Mouse (Mus musculus): ENCODE results near the gene Son. TPM values are rescaled to one million over a fixed set of nuclear protein-coding genes. Genes with fewer than 3 reads are reported as not detected.

Gene Son
- total RNA-seq, 2 experiments from 2014 or later: 89.3 to 90.5 TPM

GRCm38 (mm10) chr16:91688023-91688618 is 40.8 kb downstream of the Son start:
- no peak for DNase-seq

- DNase-seq: peak; percentile 97
These were observed 41.5 kb downstream of the Son start, which contains the start of gene Donson for GRCm38 (mm10) chr16:91688619-91689334. Gene Donson (minus strand): TSS chr16:91688770.

GRCm38 (mm10) chr16:91689791-91690190 is 42.5 kb downstream of the Son start:
- DNase-seq: no peak

- peak; percentile 47 for DNase-seq
These were observed 47.3 kb downstream of the Son start for GRCm38 (mm10) chr16:91694455-91695084.

GRCm38 (mm10) chr16:91695108-91695755 is 47.9 kb downstream of the Son start:
- no peak for DNase-seq

GRCm38 (mm10) chr16:91698995-91699394 is 51.7 kb downstream of the Son start:
- DNase-seq: no peak

GRCm38 (mm10) chr16:91701908-91702307 is 54.6 kb downstream of the Son start:
- DNase-seq: no peak

- DNase-seq: no peak
These were observed 55.5 kb downstream of the Son start for GRCm38 (mm10) chr16:91702771-91703188.

GRCm38 (mm10) chr16:91704603-91705340 is 57.5 kb downstream of the Son start:
- no peak for DNase-seq

GRCm38 (mm10) chr16:91710241-91710640 is 62.9 kb downstream of the Son start:
- DNase-seq: no peak

GRCm38 (mm10) chr16:91716927-91717349 is 69.6 kb downstream of the Son start:
- no peak for DNase-seq

- no peak for DNase-seq
These were observed 70.1 kb downstream of the Son start for GRCm38 (mm10) chr16:91717399-91717798.

- no peak for DNase-seq
These were observed 76.9 kb downstream of the Son start for GRCm38 (mm10) chr16:91724247-91724646.

GRCm38 (mm10) chr16:91727433-91727832 is 80.1 kb downstream of the Son start:
- no peak for DNase-seq

GRCm38 (mm10) chr16:91728123-91729065 is 81.1 kb downstream of the Son start, which contains the start of gene Cryzl1:
Gene Cryzl1 (minus strand): TSS chr16:91728975.
- peak; percentile 99 for DNase-seq

Other genes with a start within 250 kb of the Son start
- 1 to 10 TPM; 5.0 to 6.3 TPM for gene Il10rb, start 241.3 kb upstream of the Son start, total RNA-seq (2021)
- gene Ifnar1, start 162.3 kb upstream of the Son start, total RNA-seq (2021): 10 to 100 TPM; 11.3 to 15.4 TPM
- gene Ifngr2, start 100.4 kb upstream of the Son start, total RNA-seq (2021): 10 to 100 TPM; 50.5 to 71.4 TPM
- gene Tmem50b, start 49.7 kb upstream of the Son start, total RNA-seq (2021): 10 to 100 TPM; 18.2 to 18.5 TPM
- gene Dnajc28, start 28.5 kb upstream of the Son start, total RNA-seq (2021): 10 to 100 TPM; 11.8 to 12.7 TPM
- 10 to 100 TPM; 49.2 to 56.0 TPM for gene Gart, start 554 bp upstream of the Son start, total RNA-seq (2021)
- 1 to 10 TPM in 1 of 2 experiments, under 1 TPM in 1; 0.84 to 1.1 TPM for gene Donson, start 41.3 kb downstream of the Son start, total RNA-seq (2021)
- gene Cryzl1, start 81.5 kb downstream of the Son start, total RNA-seq (2021): 10 to 100 TPM; 12.1 to 20.0 TPM
- 10 to 100 TPM; 55.3 to 60.5 TPM for gene Itsn1, start 81.8 kb downstream of the Son start, total RNA-seq (2021)